Mouse (Mus musculus) retina, adult 2 months (tissue): ENCODE results near the gene Rasl11a.
A peak's percentile ranks its signal among the peaks of the same experiment; 100 is the strongest.

Experiments
- DNase-seq: peaks from one replicate; pipeline ENCODE4 v3.0.0-alpha.2; 2012; ENCODE audit warnings: low read depth, low spot score

Gene Rasl11a

GRCm38 (mm10) chr5:146844945-146845365 lies at the start of gene Rasl11a:
Rasl11a (plus strand) TSS chr5:146845071.
- peak; percentile 58 for DNase-seq

GRCm38 (mm10) chr5:146795728-146796127 lies 49.1 kb upstream of the Rasl11a start:
- DNase-seq = no peak

- no peak for DNase-seq
These were observed 46.8 kb upstream of the Rasl11a start for GRCm38 (mm10) chr5:146798031-146798430.

DNA sequence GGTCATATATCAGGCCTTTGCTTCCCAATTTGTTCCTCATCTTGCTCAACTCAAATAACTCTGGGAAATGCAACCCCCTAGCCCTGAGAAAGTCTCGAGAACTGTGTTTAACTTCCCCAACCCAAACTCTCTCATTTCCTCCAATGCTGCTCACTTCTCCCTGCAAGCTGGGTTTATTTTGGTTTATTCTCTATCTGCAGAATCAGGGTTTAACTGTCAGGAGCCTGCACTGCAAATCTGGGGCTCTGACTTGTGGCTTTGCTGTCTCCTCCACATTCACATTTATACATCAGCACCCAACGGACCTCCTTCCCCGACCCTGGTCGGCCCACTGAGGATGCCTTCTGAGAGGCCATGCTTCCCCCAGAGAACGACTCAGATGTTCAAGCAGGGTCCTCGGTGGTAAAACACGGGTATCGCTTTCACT lies 38.9 kb upstream of the Rasl11a start:
- DNase-seq = no peak

DNA sequence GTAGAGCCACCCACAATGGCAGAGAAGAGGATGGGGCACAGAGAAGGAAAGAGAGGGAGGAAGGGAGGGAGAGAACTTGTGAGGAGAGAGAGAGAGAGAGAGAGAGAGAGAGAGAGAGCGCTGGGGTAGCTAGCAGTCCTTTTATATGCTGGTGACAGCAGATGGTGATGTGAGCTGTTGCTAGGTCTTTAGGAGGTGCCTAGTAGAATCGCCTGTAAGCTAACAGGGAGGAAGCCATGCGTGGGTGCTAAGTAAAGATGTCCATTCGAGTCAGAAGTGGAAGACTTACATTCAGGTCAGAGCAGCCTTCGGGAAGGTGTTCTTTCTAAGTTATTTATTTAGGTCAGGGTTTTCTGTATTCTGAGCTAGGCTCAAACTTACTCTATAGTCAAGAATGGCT lies 34.9 kb upstream of the Rasl11a start:
- DNase-seq = no peak

- DNase-seq = no peak
These were observed 32.0 kb upstream of the Rasl11a start for GRCm38 (mm10) chr5:146812866-146813265.

DNA sequence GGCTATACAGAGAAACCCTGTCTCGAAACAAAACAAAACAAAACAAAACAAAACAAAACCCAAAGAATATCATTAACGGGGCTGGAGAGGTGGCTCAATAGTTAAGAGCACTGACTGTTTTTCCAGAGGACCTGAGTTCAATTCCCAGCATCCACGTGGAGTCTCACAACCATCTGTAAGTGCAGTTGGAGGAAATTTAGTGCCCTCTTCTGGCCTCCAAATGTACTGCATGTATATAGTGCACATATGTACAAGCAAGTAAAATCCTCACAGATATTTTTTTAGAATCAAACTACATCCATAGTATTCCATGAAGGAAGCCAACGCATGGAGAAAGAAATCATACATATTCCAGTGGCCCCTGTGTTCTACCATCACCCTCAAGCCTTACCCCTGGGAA lies 31.4 kb upstream of the Rasl11a start:
- no peak for DNase-seq

- no peak for DNase-seq
These were observed 29.5 kb upstream of the Rasl11a start for GRCm38 (mm10) chr5:146815394-146815793.

DNA sequence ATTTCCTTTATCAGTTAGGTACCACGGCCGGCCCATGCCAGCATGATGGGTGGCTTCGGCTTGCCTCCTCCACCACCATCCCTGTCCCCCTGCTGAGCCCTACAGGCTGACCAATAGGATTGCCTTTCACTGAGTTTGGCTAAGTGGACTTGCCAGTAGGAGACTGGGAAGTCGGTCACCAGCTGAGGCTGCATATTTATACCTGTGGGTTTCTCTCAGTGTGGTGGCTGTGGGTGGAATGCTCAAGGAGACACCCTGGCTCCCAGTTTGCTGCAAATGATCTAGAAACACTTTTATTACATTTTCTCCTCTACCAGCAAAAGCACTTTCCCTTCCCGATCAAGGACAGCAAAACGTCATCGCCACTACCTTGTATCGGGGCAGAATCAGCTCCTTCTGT lies 27.3 kb upstream of the Rasl11a start:
- DNase-seq = no peak

GRCm38 (mm10) chr5:146818906-146819623 lies 25.8 kb upstream of the Rasl11a start:
- no peak for DNase-seq

DNA sequence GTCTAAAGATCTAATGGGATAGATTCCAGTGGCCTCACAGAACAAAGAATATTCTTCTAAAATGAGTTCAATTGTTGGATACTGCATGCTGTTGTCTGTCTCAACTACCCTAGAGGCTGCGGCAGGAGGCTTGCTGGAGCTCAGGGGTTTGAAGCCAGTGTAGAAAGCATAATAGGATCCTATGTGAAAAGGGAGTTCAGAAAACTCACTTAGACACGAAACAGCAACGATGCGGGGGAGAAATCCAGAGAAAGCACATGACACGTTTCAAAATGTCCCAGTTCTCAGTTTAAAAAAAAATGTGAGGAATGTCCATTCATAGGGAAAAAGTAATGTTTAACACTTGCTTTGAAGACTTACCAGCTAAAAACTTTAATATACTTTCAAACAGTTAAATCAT lies 21.9 kb upstream of the Rasl11a start:
- no peak for DNase-seq

- no peak for DNase-seq
These were observed 15.3 kb upstream of the Rasl11a start for GRCm38 (mm10) chr5:146829528-146829927.

GRCm38 (mm10) chr5:146832435-146832768 lies 12.5 kb upstream of the Rasl11a start:
- no peak for DNase-seq

DNA sequence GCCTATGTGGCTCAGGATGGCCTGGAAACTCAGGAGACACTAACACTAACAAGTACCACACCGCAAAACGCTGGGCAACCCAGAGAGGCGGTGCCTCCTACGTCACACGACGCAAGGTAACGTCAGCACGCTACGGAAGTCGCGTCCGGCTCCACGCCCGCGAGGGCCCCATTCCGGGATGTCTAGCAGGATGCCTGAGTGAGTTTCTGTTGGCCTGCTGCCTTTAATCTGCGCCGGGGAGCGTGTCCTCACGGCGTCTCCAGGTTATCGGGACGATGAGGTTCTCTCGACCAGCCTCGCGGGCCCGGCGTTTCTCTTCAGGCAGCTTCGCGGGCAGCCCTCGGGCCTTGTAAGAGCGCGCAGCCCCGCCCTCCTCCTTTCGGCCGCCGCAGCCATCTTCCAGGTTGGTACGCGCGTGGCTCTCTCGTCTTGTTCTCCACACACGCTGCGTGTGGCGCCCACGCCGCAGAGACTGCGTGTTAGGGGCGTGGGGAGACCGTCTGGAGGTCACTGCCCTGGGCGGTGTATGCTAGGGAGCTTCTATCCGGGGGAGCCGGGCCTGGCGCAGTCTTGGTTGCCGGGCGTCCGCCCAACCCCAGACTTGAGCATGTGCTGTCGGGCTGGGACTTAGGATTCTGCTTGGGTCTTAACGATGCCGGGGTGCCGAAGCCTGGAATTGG lies 12.0 kb upstream of the Rasl11a start, which contains the start of gene Rpl21:
Rpl21 (plus strand) TSS at position 122 of the 680 bp plus-strand sequence.
- DNase-seq = peak; percentile 91

DNA sequence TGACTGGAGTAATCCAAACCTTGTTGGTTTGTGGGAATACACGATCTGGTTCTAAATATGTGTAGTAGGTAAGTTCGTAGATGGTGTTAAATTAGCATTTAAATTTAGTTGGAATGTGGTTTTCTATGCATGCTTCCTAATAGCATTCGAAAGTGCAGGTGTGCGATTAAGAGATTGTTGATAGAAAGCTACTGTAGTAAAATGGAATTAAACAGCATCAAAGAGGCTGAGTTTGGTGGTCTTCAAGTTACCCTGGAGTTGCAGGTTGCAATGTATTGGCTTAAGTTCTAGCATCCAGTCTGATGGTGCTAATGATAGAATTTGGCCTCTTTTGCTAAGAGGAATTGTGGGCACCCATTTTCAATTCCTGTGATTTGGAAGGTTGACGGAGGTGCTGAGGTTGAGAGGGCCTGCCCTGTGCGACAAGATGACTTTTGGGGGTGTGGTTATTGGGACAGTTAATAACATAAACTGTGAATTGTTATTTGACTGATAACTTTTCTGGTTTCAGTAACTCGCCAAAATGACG lies 11.1 kb upstream of the Rasl11a start:
- no peak for DNase-seq

DNA sequence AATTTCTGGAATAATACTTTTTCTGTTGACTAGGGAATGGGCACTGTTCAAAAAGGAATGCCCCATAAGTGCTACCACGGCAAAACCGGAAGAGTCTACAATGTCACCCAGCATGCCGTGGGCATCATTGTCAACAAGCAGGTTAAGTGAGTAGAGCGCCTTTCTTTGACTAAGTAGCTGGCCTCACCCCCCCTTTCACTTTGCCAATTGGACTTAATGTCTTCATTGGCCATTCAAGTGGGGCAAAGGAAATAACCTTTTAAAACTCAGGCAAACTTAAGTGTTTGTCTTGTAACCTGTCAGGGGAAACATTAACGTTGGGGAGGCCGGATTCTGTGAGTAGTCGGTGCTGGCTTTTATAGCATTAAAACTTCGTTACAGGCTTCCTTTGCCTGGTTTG lies 9.9 kb upstream of the Rasl11a start:
- DNase-seq = no peak

DNA sequence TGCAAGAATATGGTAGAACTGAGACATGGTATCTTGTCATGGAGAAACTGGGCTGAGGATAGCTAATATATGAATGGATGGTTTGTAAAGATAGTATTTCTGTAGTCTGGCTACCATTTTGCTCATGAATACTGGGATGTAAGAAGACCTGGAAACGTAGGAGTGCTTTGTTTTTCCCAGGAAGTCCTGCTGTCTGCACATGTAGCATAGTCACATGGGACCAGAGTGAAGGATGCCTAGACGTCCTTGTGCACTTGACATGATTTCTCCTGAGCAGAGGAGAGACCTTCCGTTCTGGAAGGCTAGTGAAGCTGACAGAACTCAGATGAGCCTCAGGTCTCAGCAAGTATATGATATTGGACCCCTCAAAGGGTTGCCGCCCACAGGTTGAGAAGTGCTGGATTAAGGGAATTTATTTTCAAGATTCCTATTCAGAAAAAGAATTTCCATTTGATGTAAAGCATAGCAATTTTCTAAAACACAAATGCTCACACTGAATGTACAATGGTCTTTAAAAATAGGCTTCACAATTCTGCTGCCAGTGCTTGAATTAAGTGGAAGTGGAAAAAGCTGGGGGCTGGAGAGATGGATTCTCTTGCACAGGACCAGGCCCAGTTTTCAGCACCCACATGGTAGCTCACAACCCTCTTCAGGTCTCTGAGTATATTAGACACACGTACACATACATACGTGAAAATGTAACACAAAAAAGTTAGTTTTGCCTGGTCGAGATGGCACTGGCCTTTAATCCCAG lies 6.7 kb upstream of the Rasl11a start:
- no peak for DNase-seq

DNA sequence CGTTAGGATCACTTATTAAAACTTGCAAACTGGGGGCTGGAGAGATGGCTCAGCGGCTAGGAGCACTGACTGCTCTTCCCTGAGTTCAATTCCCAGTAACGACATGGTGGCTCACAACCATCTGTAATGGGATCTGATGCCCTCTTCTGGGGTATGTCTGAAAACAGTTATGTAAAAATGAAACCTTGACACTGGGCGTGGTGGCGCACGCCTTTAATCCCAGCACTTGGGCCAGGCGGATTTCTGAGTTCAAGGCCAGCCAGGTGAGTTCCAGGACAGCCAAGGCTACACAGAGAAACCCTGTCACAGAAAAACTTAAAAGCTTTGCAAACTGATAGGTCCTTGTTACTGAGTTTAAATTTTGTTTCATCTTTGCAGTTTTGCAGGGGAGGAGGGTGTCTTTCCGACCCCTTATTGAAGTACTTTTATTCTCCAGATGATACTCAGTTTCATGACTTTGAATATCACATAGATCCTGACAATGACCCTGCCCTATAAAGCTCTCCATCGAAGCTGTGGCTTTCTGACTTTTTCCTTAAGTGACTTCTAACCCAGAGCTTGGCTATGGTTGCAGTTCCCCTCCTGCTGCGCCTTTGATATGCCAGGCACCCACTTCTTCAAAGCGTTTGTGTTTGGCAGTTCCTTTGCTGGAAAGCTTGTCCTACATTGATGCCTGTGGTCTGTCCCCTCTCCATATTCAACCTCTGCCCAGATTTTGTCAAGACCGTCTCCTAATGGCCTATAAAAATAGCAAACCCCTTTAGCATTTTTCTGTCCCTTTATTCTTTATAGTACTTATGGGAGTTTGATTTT lies 5.8 kb upstream of the Rasl11a start:
- no peak for DNase-seq

DNA sequence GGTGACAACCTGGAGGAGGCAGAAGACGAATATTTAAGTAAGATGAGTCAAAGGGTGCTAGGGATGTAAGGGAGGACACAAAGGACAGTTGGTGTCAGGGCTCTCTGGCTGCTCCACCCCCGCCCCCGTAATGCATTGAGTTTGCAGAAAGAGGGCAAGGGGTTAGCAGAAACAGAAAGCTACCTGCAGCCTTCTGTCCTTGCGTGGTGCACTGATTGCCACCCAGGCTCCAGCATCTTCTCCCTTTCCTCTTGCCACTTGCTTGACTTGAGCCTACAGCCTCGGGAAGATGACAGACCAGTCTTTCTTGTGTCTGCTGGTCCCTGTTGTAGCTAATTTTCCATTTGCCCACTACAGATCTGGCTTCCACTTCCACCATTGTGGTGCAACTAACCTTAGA lies 5.1 kb upstream of the Rasl11a start:
- DNase-seq = no peak

DNA sequence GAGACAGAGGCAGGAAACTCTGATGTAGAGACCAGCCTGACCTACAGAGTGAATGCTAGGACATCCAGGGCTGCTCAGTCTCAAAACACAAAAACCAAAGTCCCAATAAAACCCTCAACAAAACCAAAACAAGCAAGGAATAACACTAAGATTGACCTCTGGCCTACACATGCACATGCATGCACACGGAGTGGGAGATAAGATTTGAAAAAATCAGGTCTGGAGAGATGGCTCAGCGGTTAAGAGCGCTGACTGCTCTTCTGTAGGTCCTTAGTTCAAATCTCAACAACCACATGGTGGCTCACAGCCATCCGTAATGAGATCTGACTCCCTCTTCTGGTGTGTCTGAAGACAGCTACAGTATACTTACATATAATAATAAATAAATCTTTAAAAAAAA lies 4.4 kb upstream of the Rasl11a start:
- DNase-seq = no peak

DNA sequence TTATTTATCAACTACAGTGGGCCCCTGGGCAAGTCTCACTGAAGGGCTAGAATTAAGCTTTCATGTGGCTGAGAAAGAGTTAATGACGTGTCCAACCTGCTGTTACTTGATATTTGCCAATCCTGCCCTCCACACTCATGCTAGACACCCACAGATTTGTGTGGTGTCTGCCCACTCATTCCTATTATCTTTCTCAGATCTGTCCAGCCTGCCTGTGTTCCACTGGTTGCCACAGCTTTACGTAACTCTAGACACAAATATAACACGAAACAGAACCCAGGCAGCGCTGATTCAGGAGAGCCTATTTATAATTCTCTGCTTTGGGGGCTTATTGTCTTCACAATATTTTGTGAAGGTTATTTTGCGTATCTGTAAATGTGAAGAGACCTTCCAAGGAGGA lies 3.6 kb upstream of the Rasl11a start:
- no peak for DNase-seq

GRCm38 (mm10) chr5:146841996-146842395 lies 2.9 kb upstream of the Rasl11a start:
- DNase-seq = no peak
